ENCODE assay signal across 17 mouse cellular contexts in genomic region chr8:78496273-78496672, GRCm38 (mm10). TPM values are rescaled to one million over a fixed set of nuclear protein-coding genes. Genes with fewer than 3 reads are reported as not detected.
DNase-seq lines count a peak whose midpoint lies in the region; TF ChIP-seq lines count a peak whose summit lies in the region.
"Not testable (repeated sequence)": the region's sequence is repeated elsewhere in the genome, so short reads cannot be mapped to it uniquely, and the experiment has no call there.
"Had no signal": no experiment of that assay in that cellular context is flagged by ENCODE, and none has a peak within 500 bp of the region (broad histone marks: within the 10 kb centered on the region; RNA-seq: fewer than 3 reads in every experiment).

No protein-coding gene starts in this region.

- H3K4me1 ChIP-seq in CH12.LX (ENCODE audit: control insufficient read depth in 1 of 2, insufficient read depth in 2 of 2); ES-E14 (ENCODE audit: control insufficient read depth in 2 of 2, insufficient read depth in 2 of 2, low read length in 2 of 2, poor library complexity in 1 of 2); MEL (ENCODE audit: control insufficient read depth in 1 of 2, insufficient read depth in 2 of 2, low read length in 2 of 2); heart, adult 2 months (ENCODE audit: control insufficient read depth, insufficient read depth, low read length): not testable (repeated sequence)

- H3K9ac ChIP-seq in CH12.LX (ENCODE audit: insufficient read depth, low read depth); ES-E14 (ENCODE audit: insufficient read depth, low read depth, low read length, poor library complexity, severe bottlenecking); MEL (ENCODE audit: control insufficient read depth, low read depth, low read length, poor library complexity, severe bottlenecking); heart, adult 2 months (ENCODE audit: low read depth, low read length): not testable (repeated sequence)

- not testable (repeated sequence) for TF ChIP-seq CTCF in CH12.LX (conservative IDR thresholded peaks at IDR 0.05 in 1 of 2, IDR thresholded peaks at IDR 0.05 in 1 of 2; ENCODE audit: low read depth in 2 of 2, low read length in 2 of 2); MEL (IDR thresholded peaks at IDR 0.05 in 2 of 3, conservative IDR thresholded peaks at IDR 0.05 in 1 of 3; ENCODE audit: control insufficient read depth in 1 of 3, insufficient read depth in 1 of 3, low read depth in 2 of 3, low read length in 3 of 3, poor library complexity in 1 of 3, severe bottlenecking in 1 of 3)
- TF ChIP-seq CTCF in heart, adult 2 months (IDR thresholded peaks at IDR 0.05) = 0 out of 2 replicates have a peak, but pooled peaks have one; percentile 3

- intact Hi-C loops in heart, adult 2 months (cut with DNase I) = not testable (repeated sequence)

- not testable (repeated sequence) for H3K36me3 ChIP-seq in CH12.LX (replicated peaks in 1 of 2; ENCODE audit: control insufficient read depth in 1 of 2, insufficient read depth in 1 of 2, low read length in 1 of 2); ES-E14 (ENCODE audit: control insufficient read depth, insufficient read depth, low read length, poor library complexity, severe bottlenecking); MEL (ENCODE audit: control insufficient read depth in 1 of 2, insufficient read depth in 2 of 2, low read length in 2 of 2); heart, adult 2 months (ENCODE audit: control insufficient read depth, insufficient read depth, low read length)

- H3K4me3 ChIP-seq in CH12.LX (replicated peaks in 1 of 3; ENCODE audit: low read depth in 2 of 3, low read length in 2 of 3, poor library complexity in 1 of 3); ES-E14 (ENCODE audit: insufficient read depth in 1 of 2, low read depth in 1 of 2, low read length in 2 of 2, poor library complexity in 1 of 2, severe bottlenecking in 1 of 2); MEL (ENCODE audit: control insufficient read depth in 1 of 2, insufficient read depth in 1 of 2, low read depth in 2 of 2, low read length in 2 of 2); heart, adult 2 months: not testable (repeated sequence)

- 95% methylated on average over 3 of the region's 3 CpGs for WGBS in heart, adult 2 months

- dilution Hi-C loops in CH12.LX (cut with MboI; ENCODE audit: extremely low pct_ligation_motif_present, extremely low pct_unique_long_range_greater_than_20kb, low sequenced_read_pairs) = not testable (repeated sequence)

- not testable (repeated sequence) for H3K4me2 ChIP-seq in CH12.LX (ENCODE audit: insufficient read depth, low read depth, poor library complexity, severe bottlenecking)

- H3K79me2 ChIP-seq in CH12.LX (replicated peaks; ENCODE audit: control insufficient read depth, extremely low read depth, insufficient read depth, poor library complexity, severe bottlenecking); MEL (ENCODE audit: control insufficient read depth, insufficient read depth, low read length, poor library complexity); heart, adult 2 months (replicated peaks; ENCODE audit: control insufficient read depth, insufficient read depth, low read length): not testable (repeated sequence)

- not testable (repeated sequence) for TF ChIP-seq RAD21 in CH12.LX (IDR thresholded peaks at IDR 0.05; ENCODE audit: low read depth, low read length); MEL (IDR thresholded peaks at IDR 0.05; ENCODE audit: low read depth, low read length)

- TF ChIP-seq POLR2A in CH12.LX (IDR thresholded peaks at IDR 0.05; ENCODE audit: low read depth, low read length); MEL (IDR thresholded peaks at IDR 0.05; ENCODE audit: control insufficient read depth in 1 of 2, insufficient read depth in 1 of 2, low read depth in 1 of 2, low read length in 2 of 2, poor library complexity in 1 of 2); heart, adult 2 months (IDR thresholded peaks at IDR 0.05; ENCODE audit: insufficient read depth, low read depth, low read length): not testable (repeated sequence)

- H3K27me3 ChIP-seq in CH12.LX (replicated peaks); MEL (ENCODE audit: control insufficient read depth in 1 of 2, insufficient read depth in 2 of 2, low read length in 2 of 2); heart, adult 2 months (ENCODE audit: control insufficient read depth, insufficient read depth, low read length): not testable (repeated sequence)

- H3K9me3 ChIP-seq in CH12.LX (replicated peaks; ENCODE audit: low read length); ES-E14 (ENCODE audit: control insufficient read depth, insufficient read depth, low read depth, low read length); MEL (replicated peaks; ENCODE audit: insufficient read depth, low read length): not testable (repeated sequence)

- H3K27ac ChIP-seq in CH12.LX (ENCODE audit: insufficient read depth, low read depth); ES-E14 (ENCODE audit: insufficient read depth, low read depth, low read length, poor library complexity, severe bottlenecking); MEL (ENCODE audit: control insufficient read depth, low read depth, low read length); heart, adult 2 months: not testable (repeated sequence)

- DNase-seq in CH12.LX (ENCODE audit: extremely low read depth); ES-E14 (ENCODE audit: low read depth, low spot score); MEL (ENCODE audit: low read depth, low spot score); heart, adult 2 months: not testable (repeated sequence)

- not testable (repeated sequence) for TF ChIP-seq EP300 in CH12.LX (IDR thresholded peaks at IDR 0.05; ENCODE audit: low read length); MEL (IDR thresholded peaks at IDR 0.05; ENCODE audit: low read depth in 1 of 2, low read length in 2 of 2); heart, adult 2 months (IDR thresholded peaks at IDR 0.05; ENCODE audit: insufficient read depth, low read depth, low read length)

- in situ Hi-C loops in CH12.LX (cut with MboI; ENCODE audit: low pct_ligation_motif_present, low pct_unique_long_range_greater_than_20kb, low sequenced_read_pairs); ES-E14 (cut with MboI; ENCODE audit: low sequenced_read_pairs in 2 of 2, unreplicated experiment in 2 of 2): not testable (repeated sequence)

TF ChIP-seq in CH12.LX, 34 proteins besides CTCF, POLR2A, EP300 and RAD21:
- peak; percentile 70 for TF ChIP-seq MAFK (IDR thresholded peaks at IDR 0.05; ENCODE audit: insufficient replicate concordance, low read length)

TF ChIP-seq in ES-E14, 5 proteins besides CTCF, POLR2A, EP300 and RAD21:
- TF ChIP-seq MAFK (IDR thresholded peaks at IDR 0.05; ENCODE audit: insufficient read depth, low read depth, low read length) = peak; percentile 52; the same call in 1 of the 2 replicates

TF ChIP-seq in MEL, 35 proteins besides CTCF, POLR2A, EP300 and RAD21:
- TF ChIP-seq MAFK (IDR thresholded peaks at IDR 0.05; ENCODE audit: borderline replicate concordance, low read depth, low read length) = peak; percentile 14; the same call in 1 of the 2 replicates
TF ChIP-seq in MEL: peak in this region for 1; not testable (repeated sequence) for 34.

RNA-seq across cellular contexts. Expression of gene Rbmxl1, which starts 12.4 kb away (rescaled TPM):
- total RNA-seq in CH12.LX (2012; rRNA removed) = 103 and 134 TPM in 2 replicates
- 191 and 195 TPM in 2 replicates for total RNA-seq in CH12.LX (2014; rRNA removed)
- 226 and 241 TPM in 2 replicates for polyA plus RNA-seq in CH12.LX (2012; ENCODE audit: insufficient read length, low read depth)
- total RNA-seq in ES-E14 (2012; rRNA removed) = 90.3 and 124 TPM in 2 replicates
- total RNA-seq in MEL (2012; rRNA removed) = 129 and 137 TPM in 2 replicates
- 100 to 1,000 TPM in 1 of 2 experiments, not detected in 1; 194 TPM for polyA plus RNA-seq in MEL (2012; ENCODE audit: insufficient read depth in 1 of 2, insufficient read length in 2 of 2, low read depth in 1 of 2, low replicate concordance in 2 of 2, missing spikeins in 1 of 2)
- 10 to 100 TPM; 16.9 to 18.8 TPM for total RNA-seq in heart, adult 2 months (2021)
- polyA plus RNA-seq in heart, adult 2 months (2012; rRNA removed) = 10.6 and 19.2 TPM in 2 replicates

RNA-seq across cellular contexts. Expression of gene Slc10a7, which starts 12.9 kb away (rescaled TPM):
- 10.8 and 11.4 TPM in 2 replicates for total RNA-seq in CH12.LX (2012; rRNA removed)
- 16.3 and 16.4 TPM in 2 replicates for total RNA-seq in CH12.LX (2014; rRNA removed)
- polyA plus RNA-seq in CH12.LX (2012; ENCODE audit: insufficient read length, low read depth) = 16.3 and 20.4 TPM in 2 replicates
- total RNA-seq in ES-E14 (2012; rRNA removed) = 30.5 and 39.6 TPM in 2 replicates
- 12.6 and 13.7 TPM in 2 replicates for total RNA-seq in MEL (2012; rRNA removed)
- 10 to 100 TPM in 1 of 2 experiments, not detected in 1; 27.3 TPM for polyA plus RNA-seq in MEL (2012; ENCODE audit: insufficient read depth in 1 of 2, insufficient read length in 2 of 2, low read depth in 1 of 2, low replicate concordance in 2 of 2, missing spikeins in 1 of 2)
- total RNA-seq in heart, adult 2 months (2021) = 1 to 10 TPM; 4.1 to 5.4 TPM
- polyA plus RNA-seq in heart, adult 2 months (2012; rRNA removed) = 4.3 and 7.7 TPM in 2 replicates

RNA-seq across cellular contexts. Expression of gene Pou4f2, which starts 59.8 kb away (rescaled TPM):
- total RNA-seq in CH12.LX (2012; rRNA removed) (not detected in 2 replicates), CH12.LX (2014; rRNA removed) (not detected in 2 replicates), ES-E14 (2012; rRNA removed) (0.85 and 1.2 TPM in 2 replicates), MEL (2012; rRNA removed) (not detected in 2 replicates)
- polyA plus RNA-seq in CH12.LX (2012; ENCODE audit: insufficient read length, low read depth) (not detected in 2 replicates), MEL (2012; ENCODE audit: insufficient read depth in 1 of 2, insufficient read length in 2 of 2, low read depth in 1 of 2, low replicate concordance in 2 of 2, missing spikeins in 1 of 2) (not detected)
- not detected for total RNA-seq in heart, adult 2 months (2021)
- not detected in 2 replicates for polyA plus RNA-seq in heart, adult 2 months (2012; rRNA removed)
- total RNA-seq: adrenal gland, adult 18-20 months; adrenal gland, adult 2 months; adrenal gland, adult 8-10 months; adrenal gland, postnatal 10 days; adrenal gland, postnatal 14 days; adrenal gland, postnatal 25 days; adrenal gland, postnatal 36 days; adrenal gland, postnatal 4 days had no signal
- polyA plus RNA-seq: activated CD4-positive, CD25-positive, alpha-beta regulatory T cell, adult 4 months; adrenal gland, adult 2 months; C2C12; CD4-positive, CD25-positive, alpha-beta regulatory T cell, adult 4 months; G1E; Patski had no signal
